Mouse (Mus musculus): Measurements from ENCODE around the gene Tom1. TPM values are rescaled to one million over a fixed set of nuclear protein-coding genes. Genes with fewer than 3 reads are reported as not detected.

Gene Tom1
- total RNA-seq, 1 experiment from 2014 or later = 45.9 TPM

GRCm38 (mm10) chr8:75090781-75091365 lies 57.4 kb downstream of the Tom1 start:
- no peak for DNase-seq

GRCm38 (mm10) chr8:75093399-75094156 lies 60.1 kb downstream of the Tom1 start, which contains the start of gene Hmox1:
Hmox1 (plus strand) TSS chr8:75093621.
- peak; percentile 94 for DNase-seq

- no peak for DNase-seq
Observed at GRCm38 (mm10) chr8:75102956-75103355, 69.5 kb downstream of the Tom1 start.

- no peak for DNase-seq
Observed at GRCm38 (mm10) chr8:75103376-75103878, 69.9 kb downstream of the Tom1 start.

GRCm38 (mm10) chr8:75108527-75109235 lies 75.2 kb downstream of the Tom1 start:
- peak; percentile 83 for DNase-seq

- peak; percentile 97 for DNase-seq
Observed at GRCm38 (mm10) chr8:75109236-75109967, 75.9 kb downstream of the Tom1 start, which contains the start of gene Mcm5. Mcm5 (plus strand) TSS chr8:75109569.

GRCm38 (mm10) chr8:75110093-75110492 lies 76.6 kb downstream of the Tom1 start:
- no peak for DNase-seq

- DNase-seq = no peak
Observed at GRCm38 (mm10) chr8:75118505-75118904, 85.0 kb downstream of the Tom1 start.

- no peak for DNase-seq
Observed at GRCm38 (mm10) chr8:75119287-75119686, 85.8 kb downstream of the Tom1 start.

Other genes with a start within 250 kb of the Tom1 start
- not detected in 2 replicates for gene Isx, start 160.5 kb upstream of the Tom1 start, total RNA-seq (2021)
- 27.3 and 34.5 TPM in 2 replicates for gene Hmgxb4, start 40.3 kb upstream of the Tom1 start, total RNA-seq (2021)
- 26.3 and 44.3 TPM in 2 replicates for gene Hmox1, start 59.9 kb downstream of the Tom1 start, total RNA-seq (2021)
- 24.2 and 26.3 TPM in 2 replicates for gene Mcm5, start 75.9 kb downstream of the Tom1 start, total RNA-seq (2021)
- 2.0 and 3.4 TPM in 2 replicates for gene Rasd2, start 180.2 kb downstream of the Tom1 start, total RNA-seq (2021)

All from adrenal gland, postnatal 25 days (tissue).